Mouse (Mus musculus) forebrain, embryonic 11.5 days (tissue): ENCODE data around the gene Fam81b. TPM values are rescaled to one million over a fixed set of nuclear protein-coding genes. Genes with fewer than 3 reads are reported as not detected.
"Not testable (repeated sequence)": the region's sequence is repeated elsewhere in the genome, so short reads cannot be mapped to it uniquely, and the experiment has no call there.

Experiments used
- ATAC-seq: fragments of 200-750 bp; cut with Nextera tagmentation; replicated peaks from 2 replicates; pipeline ENCODE4 v1.8.0; 2017; ENCODE audit warnings: moderate TSS enrichment; ENCODE audit not compliant: low FRiP score
- DNase-seq: peaks from one replicate; pipeline ENCODE4 v3.0.0-alpha.2; 2017; ENCODE audit warnings: low spot score
- H3K27ac ChIP-seq: fragments of 300-500 bp; sonication (generic); 2 replicates; pipeline ENCODE4 v1.5.1; 2014; ENCODE audit warnings: low read depth, low read length
- H3K27me3 ChIP-seq: fragments of 300-500 bp; sonication (generic); 2 replicates; pipeline ENCODE4 v1.6.1; 2014; ENCODE audit warnings: mild to moderate bottlenecking, low read length, mixed read lengths; ENCODE audit not compliant: control insufficient read depth, insufficient read depth
- H3K36me3 ChIP-seq: fragments of 300-500 bp; sonication (generic); 2 replicates; pipeline ENCODE4 v1.6.1; 2014; ENCODE audit warnings: mild to moderate bottlenecking, low read length, moderate library complexity, mixed read lengths; ENCODE audit not compliant: control insufficient read depth, insufficient read depth
- H3K4me1 ChIP-seq: fragments of 300-500 bp; sonication (generic); replicated peaks from 2 replicates; pipeline ENCODE4 v1.6.1; 2014; ENCODE audit warnings: low read length, mixed read lengths; ENCODE audit not compliant: control insufficient read depth, insufficient read depth
- H3K4me2 ChIP-seq: fragments of 300-500 bp; sonication (generic); 2 replicates; pipeline ENCODE4 v1.6.1; 2014; ENCODE audit warnings: low read depth, mild to moderate bottlenecking, low read length, moderate library complexity, mixed read lengths; ENCODE audit not compliant: severe bottlenecking
- H3K4me3 ChIP-seq: fragments of 300-500 bp; sonication (generic); 2 replicates; pipeline ENCODE4 v1.5.1; 2014; ENCODE audit warnings: low read depth, low read length
- H3K9ac ChIP-seq: fragments of 300-500 bp; sonication (generic); 2 replicates; pipeline ENCODE4 v1.6.1; 2014; ENCODE audit warnings: low read length
- H3K9me3 ChIP-seq: fragments of 300-500 bp; sonication (generic); 2 replicates; pipeline ENCODE4 v1.6.1; 2016; ENCODE audit warnings: low read length, mixed read lengths; ENCODE audit not compliant: control insufficient read depth
- WGBS: fragments of 180-500 bp; shearing (Covaris S2); extraction: QIAGEN DNeasy Blood & Tissue Kit; methylation state at CpG from one replicate; pipeline ENCODE4 v1.1.7; 2014; 5-methylcytosine and 5-hydroxymethylcytosine counted together
- polyA plus RNA-seq: library from polyadenylated mRNA; unstranded; fragments of >200 nt; fragmentation: Nextera tagmentation; extraction: Ambion mirVana; gene quantifications from 2 replicates; pipeline ENCODE4 v1.2.1, GENCODE M21; 2014

Fam81b gene
- polyA plus RNA-seq, result not detected in 2 replicates

- no peaks in the 10 kb centered on the region for H3K9me3 ChIP-seq
- DNase-seq (no peak), ATAC-seq (no peak)
- no peaks in the 10 kb centered on the region for H3K4me1 ChIP-seq
- H3K4me2 ChIP-seq, result no peak within 1 kb of the TSS
- no peak within 1 kb of the TSS for H3K27ac ChIP-seq
- H3K4me3 ChIP-seq, result no peak within 1 kb of the TSS
- H3K27me3 ChIP-seq, result no peaks in the 10 kb centered on the region
- H3K9ac ChIP-seq, result no peak within 1 kb of the TSS
- 45% methylated on average over 7 of the region's 7 CpGs for WGBS
- H3K36me3 ChIP-seq, result no peaks in the 10 kb centered on the region
Observed at GRCm38 (mm10) chr13:76304637-76305122, at the start of gene Fam81b. Gene Fam81b (minus strand): TSS chr13:76305072.

GRCm38 (mm10) chr13:76345941-76346340 lies 41.1 kb upstream of the Fam81b start:
- not testable (repeated sequence) for DNase-seq, H3K9ac ChIP-seq, H3K36me3 ChIP-seq, H3K4me2 ChIP-seq, H3K4me3 ChIP-seq, H3K4me1 ChIP-seq, H3K9me3 ChIP-seq, H3K27ac ChIP-seq, ATAC-seq, H3K27me3 ChIP-seq
- 86% methylated on average over 18 of the region's 21 CpGs for WGBS

GRCm38 (mm10) chr13:76318635-76319034 lies 13.8 kb upstream of the Fam81b start:
- no peaks in the 10 kb centered on the region for H3K4me1 ChIP-seq
- ATAC-seq (no peak), DNase-seq (no peak)
- H3K9ac ChIP-seq, result no peak overlapping the region
- H3K4me2 ChIP-seq, result no peak overlapping the region
- 85% methylated on average over 3 of the region's 3 CpGs for WGBS
- no peak overlapping the region for H3K27ac ChIP-seq
- no peaks in the 10 kb centered on the region for H3K27me3 ChIP-seq
- no peaks in the 10 kb centered on the region for H3K9me3 ChIP-seq
- H3K4me3 ChIP-seq, result no peak overlapping the region
- H3K36me3 ChIP-seq, result no peaks in the 10 kb centered on the region

GRCm38 (mm10) chr13:76311580-76311979 lies 6.7 kb upstream of the Fam81b start:
- Histone ChIP-seq H3K9ac (no peak overlapping the region), H3K36me3 (no peaks in the 10 kb centered on the region), H3K27me3 (no peaks in the 10 kb centered on the region), H3K4me1 (no peaks in the 10 kb centered on the region), H3K27ac (no peak overlapping the region), H3K4me3 (no peak overlapping the region), H3K4me2 (no peak overlapping the region), H3K9me3 (no peaks in the 10 kb centered on the region)
- ATAC-seq (no peak), DNase-seq (no peak)
- 91% methylated on average over 7 of the region's 7 CpGs for WGBS

- no peaks in the 10 kb centered on the region for H3K27me3 ChIP-seq
- H3K9ac ChIP-seq, result no peak overlapping the region
- DNase-seq, result no peak
- no peak overlapping the region for H3K4me3 ChIP-seq
- no peaks in the 10 kb centered on the region for H3K9me3 ChIP-seq
- no peaks in the 10 kb centered on the region for H3K36me3 ChIP-seq
- H3K27ac ChIP-seq, result no peak overlapping the region
- H3K4me2 ChIP-seq, result no peak overlapping the region
- no peaks in the 10 kb centered on the region for H3K4me1 ChIP-seq
- ATAC-seq, result no peak
- WGBS, result 42% methylated on average over 1 of the region's 1 CpGs
Observed at GRCm38 (mm10) chr13:76308811-76309210, 3.9 kb upstream of the Fam81b start.

- no peak overlapping the region for H3K4me2 ChIP-seq
- H3K27me3 ChIP-seq, result no peaks in the 10 kb centered on the region
- no peak overlapping the region for H3K4me3 ChIP-seq
- H3K9ac ChIP-seq, result no peak overlapping the region
- ATAC-seq, result no peak
- no peaks in the 10 kb centered on the region for H3K9me3 ChIP-seq
- no peaks in the 10 kb centered on the region for H3K36me3 ChIP-seq
- no peak for DNase-seq
- no peaks in the 10 kb centered on the region for H3K4me1 ChIP-seq
- 69% methylated on average over 2 of the region's 2 CpGs for WGBS
- H3K27ac ChIP-seq, result no peak overlapping the region
Observed at GRCm38 (mm10) chr13:76305655-76306365, 938 bp upstream of the Fam81b start.

- H3K36me3 ChIP-seq, result no peaks in the 10 kb centered on the region
- DNase-seq (no peak), ATAC-seq (no peak)
- H3K4me1 ChIP-seq, result no peaks in the 10 kb centered on the region
- WGBS, result 86% methylated on average over 3 of the region's 3 CpGs
- H3K4me3 ChIP-seq, result no peak overlapping the region
- H3K9me3 ChIP-seq, result no peaks in the 10 kb centered on the region
- no peak overlapping the region for H3K4me2 ChIP-seq
- H3K27ac ChIP-seq, result no peak overlapping the region
- H3K27me3 ChIP-seq, result no peaks in the 10 kb centered on the region
- H3K9ac ChIP-seq, result no peak overlapping the region
Observed at GRCm38 (mm10) chr13:76305241-76305640, 369 bp upstream of the Fam81b start.

- DNase-seq (no peak), ATAC-seq (no peak)
- WGBS, result 58% methylated on average over 1 of the region's 1 CpGs
- H3K4me2 ChIP-seq, result no peak overlapping the region
- no peaks in the 10 kb centered on the region for H3K4me1 ChIP-seq
- H3K9me3 ChIP-seq, result no peaks in the 10 kb centered on the region
- no peaks in the 10 kb centered on the region for H3K36me3 ChIP-seq
- no peaks in the 10 kb centered on the region for H3K27me3 ChIP-seq
- H3K4me3 ChIP-seq, result no peak overlapping the region
- no peak overlapping the region for H3K9ac ChIP-seq
- no peak overlapping the region for H3K27ac ChIP-seq
Observed at GRCm38 (mm10) chr13:76304201-76304600, 671 bp downstream of the Fam81b start.

GRCm38 (mm10) chr13:76303160-76303559 lies 1.7 kb downstream of the Fam81b start:
- DNase-seq, result no peak
- Histone ChIP-seq H3K9me3 (no peaks in the 10 kb centered on the region), H3K4me3 (no peak overlapping the region), H3K9ac (no peak overlapping the region), H3K27me3 (no peaks in the 10 kb centered on the region), H3K4me1 (no peaks in the 10 kb centered on the region), H3K36me3 (no peaks in the 10 kb centered on the region), H3K4me2 (no peak overlapping the region), H3K27ac (no peak overlapping the region)
- 81% methylated on average over 1 of the region's 1 CpGs for WGBS
- no peak for ATAC-seq
